Mouse (Mus musculus): ENCODE measurements around the gene Dlg5. TPM values are rescaled to one million over a fixed set of nuclear protein-coding genes. Genes with fewer than 3 reads are reported as not detected.

The Dlg5 gene
- 10 to 100 TPM; 62.7 to 64.0 TPM for total RNA-seq (2021)
- long read RNA-seq, experiment 1, full-length matches to known transcripts, result 3 of 27 reads
- long read RNA-seq, experiment 1, partial matches to known transcripts, result 11 of 27 reads
- long read RNA-seq, experiment 1, other reads (novel, unspliced or antisense), result 13 of 27 reads
- long read RNA-seq, experiment 2, full-length matches to known transcripts, result 5 of 35 reads
- long read RNA-seq, experiment 2, partial matches to known transcripts, result 19 of 35 reads
- long read RNA-seq, experiment 2, other reads (novel, unspliced or antisense), result 11 of 35 reads

- DNase-seq (ENCODE audit: low spot score in 2 of 2), result peak; percentile 15 to 47
- peak within 1 kb of the TSS; percentile 95 for H3K27ac ChIP-seq
- 0 out of 2 replicates have a peak, but pooled peaks have one; percentile 2 for TF ChIP-seq CTCF (conservative IDR thresholded peaks at IDR 0.05)
- H3K4me3 ChIP-seq, result peak within 1 kb of the TSS; percentile 94
Observed at GRCm38 (mm10) chr14:24245177-24246081, at the start of gene Dlg5. Gene Dlg5 (minus strand): TSS chr14:24245920.

- no peak overlapping the region for H3K4me3 ChIP-seq
- DNase-seq (ENCODE audit: low spot score in 2 of 2), result no peak
- no peak overlapping the region for H3K27ac ChIP-seq
- TF ChIP-seq CTCF (conservative IDR thresholded peaks at IDR 0.05), result no peak
Observed at GRCm38 (mm10) chr14:24293631-24294030, 47.9 kb upstream of the Dlg5 start.

GRCm38 (mm10) chr14:24292914-24293313, 47.2 kb upstream of the Dlg5 start, which contains the start of gene E330034G19Rik:
Gene E330034G19Rik (plus strand): TSS chr14:24293214.
- no peak for DNase-seq (ENCODE audit: low spot score in 2 of 2)
- H3K4me3 ChIP-seq, result no peak within 1 kb of the TSS
- no peak within 1 kb of the TSS for H3K27ac ChIP-seq
- TF ChIP-seq CTCF (conservative IDR thresholded peaks at IDR 0.05), result no peak

- no peak for TF ChIP-seq CTCF (conservative IDR thresholded peaks at IDR 0.05)
- H3K4me3 ChIP-seq, result no peak overlapping the region
- no peak overlapping the region for H3K27ac ChIP-seq
- DNase-seq (ENCODE audit: low spot score in 2 of 2), result no peak
Observed at GRCm38 (mm10) chr14:24290726-24291125, 45.0 kb upstream of the Dlg5 start.

- TF ChIP-seq CTCF (conservative IDR thresholded peaks at IDR 0.05), result no peak
- Histone ChIP-seq H3K27ac (no peak overlapping the region), H3K4me3 (no peak overlapping the region)
- no peak for DNase-seq (ENCODE audit: low spot score in 2 of 2)
Observed at GRCm38 (mm10) chr14:24286136-24286535, 40.4 kb upstream of the Dlg5 start.

GRCm38 (mm10) chr14:24282276-24282675, 36.6 kb upstream of the Dlg5 start:
- no peak for DNase-seq (ENCODE audit: low spot score in 2 of 2)
- Histone ChIP-seq H3K27ac (no peak overlapping the region), H3K4me3 (no peak overlapping the region)
- TF ChIP-seq CTCF (conservative IDR thresholded peaks at IDR 0.05), result peak; percentile 18; the same call in 1 of the 2 replicates

GRCm38 (mm10) chr14:24281278-24281677, 35.6 kb upstream of the Dlg5 start:
- no peak for TF ChIP-seq CTCF (conservative IDR thresholded peaks at IDR 0.05)
- Histone ChIP-seq H3K4me3 (no peak overlapping the region), H3K27ac (no peak overlapping the region)
- no peak for DNase-seq (ENCODE audit: low spot score in 2 of 2)

GRCm38 (mm10) chr14:24275534-24275933, 29.8 kb upstream of the Dlg5 start:
- peak; percentile 74 for TF ChIP-seq CTCF (conservative IDR thresholded peaks at IDR 0.05)
- Histone ChIP-seq H3K4me3 (no peak overlapping the region), H3K27ac (no peak overlapping the region)
- DNase-seq (ENCODE audit: low spot score in 2 of 2), result no peak

- Histone ChIP-seq H3K4me3 (no peak overlapping the region), H3K27ac (no peak overlapping the region)
- peak; percentile 40 to 49 for DNase-seq (ENCODE audit: low spot score in 2 of 2)
- TF ChIP-seq CTCF (conservative IDR thresholded peaks at IDR 0.05), result peak; percentile 82
Observed at GRCm38 (mm10) chr14:24273575-24273974, 27.9 kb upstream of the Dlg5 start.

GRCm38 (mm10) chr14:24269571-24269970, 23.9 kb upstream of the Dlg5 start:
- H3K4me3 ChIP-seq, result no peak overlapping the region
- no peak for DNase-seq (ENCODE audit: low spot score in 2 of 2)

GRCm38 (mm10) chr14:24262915-24263314, 17.2 kb upstream of the Dlg5 start:
- peak in 1 of 2 experiments; percentile 29 for DNase-seq (ENCODE audit: low spot score in 2 of 2)
- peak overlapping the region; percentile 70 for H3K27ac ChIP-seq
- no peak for TF ChIP-seq CTCF (conservative IDR thresholded peaks at IDR 0.05)
- no peak overlapping the region for H3K4me3 ChIP-seq

More at GRCm38 (mm10) chr14:24269571-24269970, 23.9 kb upstream of the Dlg5 start:
- no peak for TF ChIP-seq CTCF (conservative IDR thresholded peaks at IDR 0.05)
- no peak overlapping the region for H3K27ac ChIP-seq

- peak overlapping the region; percentile 70 for H3K27ac ChIP-seq
- TF ChIP-seq CTCF (conservative IDR thresholded peaks at IDR 0.05), result no peak
- DNase-seq (ENCODE audit: low spot score in 2 of 2), result no peak
- H3K4me3 ChIP-seq, result no peak overlapping the region
Observed at GRCm38 (mm10) chr14:24262382-24262781, 16.7 kb upstream of the Dlg5 start.

- H3K4me3 ChIP-seq, result no peak overlapping the region
- no peak for TF ChIP-seq CTCF (conservative IDR thresholded peaks at IDR 0.05)
Observed at GRCm38 (mm10) chr14:24260391-24260790, 14.7 kb upstream of the Dlg5 start.

More at GRCm38 (mm10) chr14:24260391-24260790, 14.7 kb upstream of the Dlg5 start:
- no peak for DNase-seq (ENCODE audit: low spot score in 2 of 2)
- H3K27ac ChIP-seq, result no peak overlapping the region
